Mouse (Mus musculus) cerebellum, adult 2 months (tissue): ENCODE measurements around the gene Fxyd1.

ENCODE experiments used
- CTCF ChIP-seq: fragments of 200-500 bp; IDR thresholded peaks from 2 replicates; pipeline ENCODE4 v1.5.1; 2011; ENCODE audit warnings: low read depth, mild to moderate bottlenecking, control low read depth, low read length, moderate library complexity, borderline replicate concordance; ENCODE audit not compliant: insufficient read depth
- POLR2A ChIP-seq: fragments of 200-500 bp; IDR thresholded peaks from 2 replicates; pipeline ENCODE4 v1.6.1; 2011; ENCODE audit warnings: low read length, control low read depth, borderline replicate concordance; ENCODE audit not compliant: insufficient read depth

- TF ChIP-seq CTCF = no peak
- TF ChIP-seq POLR2A = no peak
Measured at GRCm38 (mm10) chr7:31051321-31052021, 5.5 kb downstream of the Fxyd1 start, which contains the start of gene Fxyd7.
